Mouse (Mus musculus): ENCODE results near the gene Sypl2. TPM values are rescaled to one million over a fixed set of nuclear protein-coding genes. Genes with fewer than 3 reads are reported as not detected.

Gene Sypl2
- polyA plus RNA-seq, 1 experiment, result 0.16 TPM

DNA sequence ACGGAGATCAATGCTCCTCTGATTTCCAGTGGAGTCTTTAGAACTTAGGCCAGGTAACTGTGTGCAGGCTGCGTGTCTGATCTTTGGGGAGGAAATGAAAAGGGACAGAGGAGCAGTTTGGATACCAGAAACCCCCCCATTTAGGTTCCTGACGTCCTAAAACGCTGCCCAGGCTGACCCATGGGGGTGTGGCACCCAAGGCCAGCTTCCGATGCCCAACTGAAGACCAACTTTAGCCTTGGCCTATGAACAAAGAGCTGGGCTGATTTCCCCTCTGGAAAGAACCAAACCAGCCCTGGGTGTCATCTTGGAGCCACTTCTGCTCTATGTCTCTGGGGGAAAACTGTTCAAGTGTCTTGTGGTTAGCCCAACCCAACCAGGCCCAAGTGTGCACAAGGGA, 62.4 kb downstream of the Sypl2 start:
- 65% methylated on average over 5 of the region's 5 CpGs for WGBS
- peaks cover 4% of the 10 kb centered on the region; the same call in 1 of the 2 replicates for H3K4me1 ChIP-seq (ENCODE audit: control insufficient read depth, insufficient read depth, insufficient read length)
- no peak for TF ChIP-seq CTCF (IDR thresholded peaks at IDR 0.05; ENCODE audit: extremely low read depth, insufficient read depth, insufficient read length, insufficient replicate concordance)
- no peak for DNase-seq (ENCODE audit: low read depth in 1 of 2, low spot score in 2 of 2)
- no peak overlapping the region for H3K27ac ChIP-seq (ENCODE audit: insufficient read depth, low read length)
- H3K4me3 ChIP-seq (ENCODE audit: extremely low read depth, insufficient read depth, insufficient read length), result no peak overlapping the region
- H3K36me3 ChIP-seq (ENCODE audit: control insufficient read depth, insufficient read depth, low read length), result no peaks in the 10 kb centered on the region
- H3K27me3 ChIP-seq (ENCODE audit: control insufficient read depth, insufficient read depth, low read length), result no peaks in the 10 kb centered on the region

Other genes with a start within 250 kb of the Sypl2 start
- gene Gstm2, start 240.2 kb downstream of the Sypl2 start, polyA plus RNA-seq (2012; rRNA removed), result 16.9 and 20.2 TPM in 2 replicates
- gene Gstm1, start 208.7 kb downstream of the Sypl2 start, polyA plus RNA-seq (2012; rRNA removed), result 82.6 and 98.9 TPM in 2 replicates
- 4.6 and 5.7 TPM in 2 replicates for gene Gstm4, start 181.8 kb downstream of the Sypl2 start, polyA plus RNA-seq (2012; rRNA removed)
- gene Ampd2, start 140.0 kb downstream of the Sypl2 start, polyA plus RNA-seq (2012; rRNA removed), result 92.9 and 111 TPM in 2 replicates
- 0.16 and 0.18 TPM in 2 replicates for gene Gnat2, start 133.9 kb downstream of the Sypl2 start, polyA plus RNA-seq (2012; rRNA removed)
- gene Gnai3, start 80.5 kb downstream of the Sypl2 start, polyA plus RNA-seq (2012; rRNA removed), result 11.3 and 11.6 TPM in 2 replicates
- gene Gpr61, start 71.8 kb downstream of the Sypl2 start, polyA plus RNA-seq (2012; rRNA removed), result 0.06 TPM in 1 of 2 replicates, not detected in the other
- gene Amigo1, start 40.3 kb downstream of the Sypl2 start, polyA plus RNA-seq (2012; rRNA removed), result 6.2 and 8.3 TPM in 2 replicates
- gene Cyb561d1, start 25.4 kb downstream of the Sypl2 start, polyA plus RNA-seq (2012; rRNA removed), result 12.7 and 13.8 TPM in 2 replicates
- gene Atxn7l2, start 15.7 kb downstream of the Sypl2 start, polyA plus RNA-seq (2012; rRNA removed), result 8.2 and 11.5 TPM in 2 replicates
- 21.3 and 22.4 TPM in 2 replicates for gene Psma5, start 30.3 kb upstream of the Sypl2 start, polyA plus RNA-seq (2012; rRNA removed)
- 10.7 and 11.4 TPM in 2 replicates for gene Sort1, start 57.4 kb upstream of the Sypl2 start, polyA plus RNA-seq (2012; rRNA removed)
- 0.15 and 0.28 TPM in 2 replicates for gene Mybphl, start 138.3 kb upstream of the Sypl2 start, polyA plus RNA-seq (2012; rRNA removed)
- 5.4 and 6.1 TPM in 2 replicates for gene Psrc1, start 157.2 kb upstream of the Sypl2 start, polyA plus RNA-seq (2012; rRNA removed)
- gene Celsr2, start 188.9 kb upstream of the Sypl2 start, polyA plus RNA-seq (2012; rRNA removed), result 2.6 and 4.2 TPM in 2 replicates
- 22.2 and 27.0 TPM in 2 replicates for gene Sars, start 218.6 kb upstream of the Sypl2 start, polyA plus RNA-seq (2012; rRNA removed)

All from spleen, adult 2 months (tissue).